Mouse (Mus musculus) thymus, postnatal 25 days (tissue): ENCODE measurements around the gene Fbxo40.

Experiments used
- DNase-seq: peaks from one replicate; pipeline ENCODE4 v3.0.0; 2022

Gene Fbxo40

GRCm38 (mm10) chr16:36989999-36990625 lies at the start of gene Fbxo40:
Fbxo40 (minus strand) TSS chr16:36990467.
- no peak for DNase-seq

DNA sequence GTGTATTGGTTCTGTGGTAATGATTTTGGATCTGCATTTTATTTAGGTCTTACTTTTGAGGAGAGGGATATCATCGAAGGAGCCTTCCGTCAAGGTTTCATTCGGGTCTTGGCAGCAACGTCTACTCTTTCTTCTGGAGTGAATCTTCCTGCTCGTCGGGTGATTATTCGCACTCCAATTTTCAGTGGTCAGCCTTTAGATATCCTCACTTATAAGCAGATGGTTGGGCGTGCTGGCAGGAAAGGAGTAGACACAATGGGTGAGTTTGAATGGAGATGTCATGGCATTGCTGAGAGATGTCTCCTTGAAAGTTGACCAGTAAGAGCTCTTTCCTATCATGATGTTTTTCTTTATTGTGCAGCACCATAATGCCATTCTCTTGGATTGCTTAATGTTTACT lies 44.5 kb upstream of the Fbxo40 start:
- DNase-seq = no peak

DNA sequence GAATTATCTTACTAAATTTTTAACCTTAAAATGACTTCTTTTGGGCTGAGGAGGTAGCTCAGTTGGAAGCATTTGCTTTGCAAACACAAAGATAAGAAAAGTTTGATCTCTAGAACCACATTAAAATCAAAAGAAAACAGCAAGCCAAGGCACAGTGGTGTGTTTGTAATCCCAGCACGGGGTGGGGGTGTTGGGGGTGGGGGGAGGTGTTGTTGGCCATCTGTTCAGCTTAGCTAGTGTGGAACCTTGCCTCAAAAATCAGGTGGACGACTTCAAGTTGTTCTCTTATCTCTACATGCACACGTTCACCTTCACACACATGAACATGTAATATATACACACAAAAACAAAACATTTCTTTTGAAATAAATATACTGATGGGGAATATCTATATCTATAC lies 41.7 kb upstream of the Fbxo40 start:
- DNase-seq = no peak

DNA sequence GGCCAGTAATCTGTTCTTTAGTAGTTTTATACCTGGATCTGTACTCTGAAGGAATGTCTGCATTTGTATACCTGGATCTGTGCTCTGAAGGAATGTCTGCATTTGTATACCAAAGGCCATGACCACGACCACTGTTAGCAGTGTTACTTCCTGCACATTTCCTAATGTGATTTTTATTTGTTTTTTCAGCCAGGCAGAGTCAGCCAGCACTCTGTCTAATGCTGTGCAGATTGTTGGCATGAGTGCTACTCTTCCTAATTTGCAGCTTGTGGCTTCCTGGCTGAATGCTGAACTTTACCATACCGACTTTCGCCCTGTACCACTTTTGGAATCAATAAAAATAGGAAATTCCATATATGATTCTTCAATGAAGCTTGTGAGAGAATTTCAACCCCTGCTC lies 37.3 kb upstream of the Fbxo40 start:
- DNase-seq = no peak

DNA sequence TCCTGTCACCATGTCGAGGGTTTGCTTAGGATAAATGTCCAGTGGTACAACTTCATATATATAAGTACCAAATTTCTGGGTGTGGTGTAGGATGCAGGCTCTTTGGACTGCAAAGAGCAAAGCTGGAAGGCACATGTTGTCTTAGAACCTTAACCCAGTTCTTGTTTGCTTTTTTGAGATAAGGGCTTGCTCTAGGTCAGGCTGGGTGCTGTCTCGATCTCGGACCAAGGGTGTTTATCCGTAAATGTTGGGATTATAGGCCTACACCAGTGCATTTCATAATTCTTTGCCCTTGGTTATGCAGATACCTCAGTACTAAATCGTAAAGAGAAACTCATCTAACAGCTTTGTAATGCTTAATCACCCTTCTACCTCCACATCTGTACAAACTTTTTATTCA lies 22.1 kb upstream of the Fbxo40 start:
- DNase-seq = no peak

GRCm38 (mm10) chr16:37011922-37012289 lies 21.6 kb upstream of the Fbxo40 start:
- DNase-seq = no peak

DNA sequence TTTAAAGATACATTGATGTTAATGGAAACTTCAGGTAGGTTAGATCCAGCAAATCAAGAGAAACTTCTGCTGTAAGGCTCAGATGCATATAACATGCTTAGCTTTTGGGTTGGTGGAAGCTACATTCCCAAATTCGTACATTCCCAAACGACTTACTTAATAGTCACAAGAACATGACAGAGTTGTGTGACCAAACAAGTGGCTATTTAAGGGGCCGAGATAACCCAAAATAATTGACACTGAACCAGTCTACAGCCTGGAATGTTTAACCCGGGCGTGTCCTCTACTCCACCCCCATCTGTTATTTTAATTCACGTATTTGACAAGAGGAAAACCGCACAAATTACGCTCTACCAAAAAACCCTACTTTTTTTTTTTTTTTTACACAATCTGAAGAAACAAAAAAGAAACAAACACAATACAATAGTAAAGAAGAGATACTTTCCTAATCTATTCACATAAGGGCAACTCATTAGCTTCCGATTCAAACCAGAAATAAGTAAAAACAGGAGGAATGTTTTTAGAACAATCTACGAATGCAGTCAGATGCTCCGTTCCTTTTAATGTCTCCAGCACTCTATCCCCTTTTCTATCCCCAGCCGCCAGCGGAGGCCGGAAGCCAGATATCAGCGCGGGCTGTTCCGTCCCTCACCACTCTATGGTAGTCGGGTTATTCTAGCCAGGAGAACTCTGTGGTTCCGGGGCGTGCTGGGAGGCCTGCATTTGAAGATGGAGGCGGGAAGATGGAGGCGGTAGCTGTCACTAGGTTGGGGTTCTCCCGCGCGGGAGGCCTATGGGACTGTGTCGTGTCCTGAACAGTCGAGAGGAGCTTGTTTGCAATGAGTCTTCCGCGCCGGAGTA lies 21.0 kb upstream of the Fbxo40 start, which contains the start of gene Polq:
TSS of gene Polq (plus strand) at position 726 of the 861 bp plus-strand sequence.
- DNase-seq = peak; percentile 94

- DNase-seq = peak; percentile 28
Measured at GRCm38 (mm10) chr16:37010370-37010769, 20.1 kb upstream of the Fbxo40 start.

DNA sequence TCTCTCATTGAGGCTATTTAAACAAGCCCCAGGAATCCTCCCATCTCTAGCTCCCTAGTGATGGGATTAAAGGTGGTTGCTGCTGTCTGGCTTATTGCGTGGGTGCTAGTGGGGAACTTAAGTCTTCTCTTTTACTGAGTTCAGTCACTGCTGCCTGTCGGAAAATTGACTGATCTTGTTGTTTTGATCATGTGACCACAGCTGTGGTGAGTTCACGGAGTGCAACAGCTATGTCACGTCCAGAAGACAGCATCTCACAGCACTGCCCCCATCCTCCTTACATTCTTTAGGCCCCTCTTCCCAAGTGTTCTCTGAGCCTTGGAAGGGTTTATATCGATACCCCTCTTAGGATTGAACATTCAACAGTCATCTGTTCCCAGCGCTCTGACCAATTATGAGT lies 19.0 kb upstream of the Fbxo40 start:
- no peak for DNase-seq

- no peak for DNase-seq
Measured at GRCm38 (mm10) chr16:36999366-36999972, 9.2 kb upstream of the Fbxo40 start.

DNA sequence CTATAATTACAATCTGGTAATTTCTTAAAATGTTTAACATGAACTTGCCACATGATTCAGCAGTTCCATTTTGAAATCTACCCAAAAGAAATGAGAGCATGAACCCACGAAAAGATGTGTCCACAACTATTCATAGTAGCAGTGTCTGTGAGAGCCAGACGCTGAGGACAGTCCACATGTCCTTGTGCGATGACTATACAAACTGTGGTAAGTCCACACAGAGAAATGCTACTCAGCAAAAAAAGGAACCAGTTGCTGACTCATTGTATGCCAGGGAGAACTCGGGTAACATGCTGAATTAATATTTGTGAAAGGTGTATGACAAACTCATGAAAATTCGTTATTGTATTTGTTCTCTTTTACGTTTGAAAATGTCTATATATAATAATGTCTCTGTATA lies 7.4 kb upstream of the Fbxo40 start:
- no peak for DNase-seq

DNA sequence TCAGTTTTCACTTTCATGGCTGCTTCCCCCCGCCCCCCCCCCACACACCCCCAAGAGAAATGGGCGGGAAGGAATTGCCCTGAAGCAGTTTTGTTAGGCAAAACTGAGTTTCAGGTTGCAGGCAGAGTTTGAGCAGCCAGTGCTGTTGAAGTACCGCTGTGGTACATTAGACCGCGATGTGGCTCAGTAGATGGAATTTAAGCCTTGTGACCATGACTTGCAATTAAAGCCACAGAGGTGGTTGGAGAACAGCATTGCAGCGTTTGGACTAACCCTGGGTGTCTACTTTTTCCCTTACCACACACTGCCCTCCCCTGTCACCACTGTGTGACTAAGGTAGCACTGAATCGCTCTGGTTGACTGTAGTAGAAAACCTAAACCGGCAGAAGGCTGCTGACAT lies 774 bp downstream of the Fbxo40 start:
- no peak for DNase-seq

DNA sequence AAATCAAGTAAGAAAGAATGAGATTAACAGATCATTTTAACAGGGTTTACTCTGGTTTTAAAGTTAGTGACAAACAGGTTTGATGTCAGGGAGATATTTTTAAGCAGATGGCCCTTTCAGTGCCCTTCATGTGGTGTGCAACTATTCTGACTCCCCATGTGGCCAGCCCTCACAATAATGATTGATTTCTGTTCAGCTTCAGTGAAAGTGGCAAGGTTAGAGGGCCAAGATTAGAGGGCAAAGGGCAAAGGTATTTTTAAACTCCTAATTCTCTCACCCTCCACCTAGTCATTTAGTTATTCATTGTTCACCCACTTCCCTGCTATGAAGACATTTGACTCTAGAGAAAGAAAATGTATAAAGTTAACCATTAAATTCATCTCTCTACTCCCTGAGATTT lies 2.2 kb downstream of the Fbxo40 start:
- no peak for DNase-seq

DNA sequence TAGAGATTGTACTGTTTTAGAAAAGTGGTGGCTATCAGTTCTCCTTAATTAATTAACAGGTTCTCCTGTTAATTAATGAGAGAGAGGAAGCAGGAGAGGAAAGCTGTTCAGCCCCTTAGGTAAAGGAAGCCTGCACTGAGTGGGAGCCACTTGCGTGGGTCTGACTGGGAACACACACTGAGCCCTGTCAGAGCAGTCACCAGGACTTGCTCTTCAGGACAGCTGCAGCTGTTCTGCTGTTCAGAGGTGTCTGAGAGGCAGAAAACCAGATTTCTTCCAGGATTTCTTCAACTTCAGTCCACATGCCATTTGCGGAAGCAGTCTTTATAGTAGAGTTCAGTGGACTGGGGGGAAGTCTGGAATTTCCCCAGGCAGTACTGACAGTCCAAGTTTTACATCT lies 2.9 kb downstream of the Fbxo40 start:
- DNase-seq = no peak

GRCm38 (mm10) chr16:36985636-36986042 lies 4.6 kb downstream of the Fbxo40 start:
- DNase-seq = peak; percentile 21

- DNase-seq = no peak
Measured at GRCm38 (mm10) chr16:36983796-36984195, 6.5 kb downstream of the Fbxo40 start.

DNA sequence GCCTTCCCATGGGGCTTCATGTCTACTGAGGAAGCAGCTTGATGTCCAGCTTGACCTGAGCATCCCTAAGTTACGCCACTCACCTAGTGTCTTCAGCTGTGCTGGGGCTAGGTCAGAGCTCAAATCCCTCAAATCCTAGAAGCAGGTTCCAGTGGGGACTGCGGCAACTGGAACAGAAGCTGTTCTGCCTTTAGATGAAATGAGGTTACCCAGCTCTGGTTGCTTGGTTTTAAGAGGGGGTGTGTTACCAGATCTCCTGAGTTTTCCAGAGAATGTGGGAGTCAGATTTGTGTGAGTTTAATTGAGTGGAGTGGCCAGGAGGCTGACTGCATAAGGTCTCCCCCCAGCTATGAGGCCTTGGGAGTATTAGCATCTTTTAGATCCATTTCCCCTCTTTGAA lies 11.1 kb downstream of the Fbxo40 start:
- DNase-seq = no peak

GRCm38 (mm10) chr16:36963415-36963814 lies 26.9 kb downstream of the Fbxo40 start:
- DNase-seq = no peak

DNA sequence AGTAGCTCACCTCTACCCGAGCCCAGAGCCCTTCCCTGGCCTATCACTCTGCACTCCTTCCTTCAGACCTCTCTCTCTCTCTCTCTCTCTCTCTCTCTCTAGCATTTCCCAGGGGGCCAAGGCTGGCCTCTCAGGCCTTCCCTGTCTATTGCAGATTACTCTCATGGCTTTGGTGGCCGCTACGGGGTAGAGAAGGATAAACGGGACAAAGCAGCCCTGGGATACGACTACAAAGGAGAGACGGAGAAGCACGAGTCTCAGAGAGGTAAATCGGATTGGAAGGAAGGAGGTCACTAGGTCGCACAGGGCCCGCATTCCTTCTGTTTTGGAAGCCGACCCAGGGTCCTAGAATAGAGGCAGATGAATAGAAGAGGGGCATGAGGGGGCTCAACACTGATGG lies 35.2 kb downstream of the Fbxo40 start:
- no peak for DNase-seq

- no peak for DNase-seq
Measured at GRCm38 (mm10) chr16:36951029-36951428, 39.2 kb downstream of the Fbxo40 start.

DNA sequence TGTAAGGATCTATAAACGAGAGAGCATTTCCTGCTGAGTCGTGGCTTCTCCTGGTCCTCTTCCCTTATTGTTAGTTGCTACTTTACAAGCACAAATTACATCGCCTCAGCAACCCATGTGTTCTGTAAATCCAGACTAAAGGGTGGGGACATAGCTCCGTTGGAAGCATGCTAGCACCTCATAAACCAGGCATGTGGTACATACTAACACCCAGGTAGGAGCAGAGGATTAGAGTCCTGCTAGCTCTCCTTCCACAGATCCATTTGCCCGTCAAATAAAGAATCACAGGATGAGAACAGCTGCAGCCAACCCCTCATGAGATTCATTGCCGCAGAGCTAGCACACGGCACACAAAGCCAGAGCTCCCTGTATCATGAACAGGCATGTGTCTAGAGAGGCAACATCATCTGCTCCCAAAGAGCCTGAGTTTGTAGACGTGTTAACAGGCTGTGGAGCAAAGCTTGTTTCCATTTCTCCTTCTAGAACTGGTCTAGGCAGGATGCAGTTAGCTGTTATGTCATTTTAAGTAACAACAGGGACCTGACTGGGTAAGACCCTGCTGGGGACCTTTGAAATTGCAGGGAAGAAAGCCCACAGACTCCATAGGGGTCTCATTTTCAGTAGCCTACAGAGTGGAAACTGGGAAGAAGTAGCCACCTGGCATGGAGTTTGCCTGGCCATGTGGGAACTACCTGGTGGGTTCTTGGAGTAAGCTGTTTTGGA lies 40.5 kb downstream of the Fbxo40 start:
- DNase-seq = no peak

DNA sequence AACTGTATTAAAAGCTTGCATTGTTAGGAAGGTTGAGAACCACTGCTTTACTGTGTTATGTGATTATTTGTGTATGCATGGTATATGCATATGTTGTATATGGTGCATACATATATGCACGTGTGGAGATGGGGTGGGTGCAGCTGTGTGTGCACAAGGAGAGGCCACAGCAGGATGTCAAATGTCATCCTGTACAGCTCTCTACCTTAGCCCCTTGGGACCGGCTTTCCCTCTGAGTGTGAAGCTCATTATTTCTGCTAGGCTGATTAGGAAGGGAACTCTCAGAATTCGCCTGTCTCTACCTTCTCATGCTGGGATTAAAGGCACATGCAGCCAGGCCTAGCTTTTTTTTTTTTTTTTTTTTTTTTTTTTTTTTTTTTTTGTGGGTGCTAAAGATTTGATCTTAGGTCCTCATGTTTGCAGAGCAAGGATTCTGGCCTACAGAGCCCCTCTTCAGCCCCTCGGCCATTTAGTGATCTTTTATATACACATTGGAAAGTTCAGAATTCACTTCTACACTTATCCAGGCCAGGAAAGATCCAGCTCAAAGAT lies 42.5 kb downstream of the Fbxo40 start:
- DNase-seq = no peak
